Mouse (Mus musculus) lung, postnatal 0 days (tissue): Measurements from ENCODE around the gene Actl6b.

Source experiments
- CTCF ChIP-seq: IDR thresholded peaks from 2 replicates; pipeline ENCODE4 v1.5.1; 2016; ENCODE audit warnings: antibody characterized with exemption, mild to moderate bottlenecking
- EP300 ChIP-seq: IDR thresholded peaks from 2 replicates; pipeline ENCODE4 v1.6.1; 2016; ENCODE audit warnings: antibody characterized with exemption, mild to moderate bottlenecking, control low read depth

- TF ChIP-seq CTCF, result no peak
- TF ChIP-seq EP300, result no peak
Observed at GRCm38 (mm10) chr5:137596601-137597261, 43.4 kb downstream of the Actl6b start.
